Mouse (Mus musculus) spleen, adult 2 months (tissue): ENCODE measurements around the gene Lrr1. TPM values are rescaled to one million over a fixed set of nuclear protein-coding genes. Genes with fewer than 3 reads are reported as not detected.

Source experiments
- DNase-seq, 2 experiments: peaks; one replicate each; pipeline versions ENCODE4 v3.0.0 to v3.0.0-alpha.2; 2012 to 2021; ENCODE audit warnings: low spot score in 2 of 2, low read depth in 1 of 2
- H3K27ac ChIP-seq: fragments of 200-500 bp; 2 replicates; pipeline ENCODE4 v1.5.1; 2012; ENCODE audit warnings: low read length, inconsistent platforms; ENCODE audit not compliant: insufficient read depth
- H3K27me3 ChIP-seq: fragments of 200-500 bp; 2 replicates; pipeline ENCODE4 v1.6.1; 2012; ENCODE audit warnings: mild to moderate bottlenecking, moderate library complexity, low read length, inconsistent platforms; ENCODE audit not compliant: control insufficient read depth, insufficient read depth
- H3K36me3 ChIP-seq: fragments of 200-500 bp; 2 replicates; pipeline ENCODE4 v1.6.1; 2012; ENCODE audit warnings: mild to moderate bottlenecking, low read length, inconsistent platforms; ENCODE audit not compliant: control insufficient read depth, insufficient read depth
- H3K4me1 ChIP-seq: fragments of 200-500 bp; 2 replicates; pipeline ENCODE4 v1.6.1; 2011; ENCODE audit warnings: inconsistent platforms; ENCODE audit not compliant: control insufficient read depth, insufficient read depth, insufficient read length
- H3K4me3 ChIP-seq: fragments of 200-500 bp; 2 replicates; pipeline ENCODE4 v1.5.1; 2011; ENCODE audit warnings: mild to moderate bottlenecking, inconsistent platforms; ENCODE audit not compliant: insufficient read depth, insufficient read length; ENCODE audit errors: extremely low read depth
- CTCF ChIP-seq: fragments of 200-500 bp; IDR thresholded peaks from 2 replicates; pipeline ENCODE4 v1.5.1; 2011; ENCODE audit warnings: mild to moderate bottlenecking, inconsistent platforms; ENCODE audit not compliant: insufficient read depth, insufficient read length, insufficient replicate concordance; ENCODE audit errors: extremely low read depth
- POLR2A ChIP-seq: fragments of 200-500 bp; IDR thresholded peaks from 2 replicates; pipeline ENCODE4 v1.6.1; 2011; ENCODE audit warnings: low read depth, low read length, inconsistent platforms
- WGBS: fragments of 180-500 bp; shearing (Covaris S2); methylation state at CpG from one replicate; pipeline ENCODE4 v1.1.7; 2018; 5-methylcytosine and 5-hydroxymethylcytosine counted together
- polyA plus RNA-seq: library from polyadenylated mRNA; depleted of rRNA; stranded (reverse); fragments of >200 nt; gene quantifications from 2 replicates; pipeline ENCODE4 v1.2.3, GENCODE M21; 2012

The Lrr1 gene
- polyA plus RNA-seq, 1 experiment: 0.82 TPM

DNA sequence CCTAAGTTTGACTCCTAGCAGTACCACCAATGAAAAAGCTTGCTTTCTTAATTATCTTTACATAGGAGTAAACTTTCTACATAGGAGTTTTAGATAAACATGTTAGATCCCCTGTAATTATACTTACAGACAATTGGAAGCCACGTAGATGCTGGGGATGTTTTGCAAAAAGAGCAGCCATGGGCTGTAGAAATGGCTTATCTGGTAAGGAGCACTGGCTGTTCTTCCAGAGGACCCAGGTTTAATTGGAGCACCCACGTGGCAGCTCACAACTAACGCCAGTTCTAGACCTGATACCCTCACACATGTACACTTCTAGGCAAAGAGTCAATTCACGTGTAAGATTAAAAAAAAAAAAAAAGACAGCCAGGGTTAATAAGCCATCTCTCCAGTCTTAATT is 13.2 kb downstream of the Lrr1 start:
- Histone ChIP-seq H3K27me3 (no peaks in the 10 kb centered on the region), H3K36me3 (peaks cover 4% of the 10 kb centered on the region), H3K4me1 (peaks cover 3% of the 10 kb centered on the region), H3K27ac (no peak overlapping the region), H3K4me3 (no peak overlapping the region)
- DNase-seq: no peak
- 85% methylated on average over 4 of the region's 4 CpGs for WGBS
- TF ChIP-seq CTCF: no peak
- no peak for TF ChIP-seq POLR2A

DNA sequence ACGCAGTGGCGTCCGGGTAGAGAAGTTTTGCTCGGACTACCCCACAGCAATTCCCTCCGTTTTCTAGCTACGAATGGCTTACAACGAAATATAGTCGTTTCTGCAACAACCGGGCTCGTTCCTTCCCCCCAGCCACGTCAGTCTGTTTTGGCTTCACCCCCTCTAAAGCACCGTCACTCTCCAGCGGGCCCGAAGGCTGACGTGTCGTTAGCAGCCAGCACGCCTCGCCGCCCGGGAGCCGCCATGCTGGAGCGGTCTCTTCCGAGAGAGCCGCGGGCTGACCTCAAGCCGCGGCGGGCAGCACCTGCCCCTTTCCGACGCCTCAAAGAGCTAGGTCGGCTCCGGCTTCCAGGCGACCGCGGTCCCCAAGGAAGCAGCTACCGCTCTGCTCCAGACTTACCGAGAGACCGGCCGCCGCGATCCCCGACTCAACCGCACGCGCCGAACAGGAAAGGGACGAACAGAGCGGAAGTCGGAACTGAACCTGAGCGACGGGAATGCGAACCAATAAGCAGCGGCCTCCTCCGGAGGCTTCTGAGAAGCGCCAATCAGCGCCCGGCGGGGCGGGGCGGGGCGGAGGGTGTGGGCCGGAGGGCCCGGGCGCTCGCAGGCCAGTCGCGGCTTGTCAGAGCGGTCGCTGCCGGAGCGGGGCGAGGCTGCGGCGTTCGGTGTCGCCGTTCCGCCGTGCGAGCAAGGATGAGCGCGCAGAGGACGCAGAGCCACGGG is 15.1 kb downstream of the Lrr1 start, which contains the start of the genes Rpl36al and Mgat2:
TSS of gene Rpl36al (minus strand) at position 501 of the 726 bp plus-strand sequence.
TSS of gene Mgat2 (plus strand) at position 575 of the 726 bp plus-strand sequence.
- WGBS: under 1% methylated on average over 84 of the region's 84 CpGs
- Histone ChIP-seq H3K27me3 (no peaks in the 10 kb centered on the region), H3K4me3 (peak within 1 kb of the TSS; percentile 90), H3K36me3 (peaks cover 4% of the 10 kb centered on the region), H3K27ac (peak within 1 kb of the TSS; percentile 89), H3K4me1 (peaks cover 6% of the 10 kb centered on the region)
- peak; percentile 95 to 99 for DNase-seq
- TF ChIP-seq CTCF (no peak), POLR2A (peak; percentile 95)

DNA sequence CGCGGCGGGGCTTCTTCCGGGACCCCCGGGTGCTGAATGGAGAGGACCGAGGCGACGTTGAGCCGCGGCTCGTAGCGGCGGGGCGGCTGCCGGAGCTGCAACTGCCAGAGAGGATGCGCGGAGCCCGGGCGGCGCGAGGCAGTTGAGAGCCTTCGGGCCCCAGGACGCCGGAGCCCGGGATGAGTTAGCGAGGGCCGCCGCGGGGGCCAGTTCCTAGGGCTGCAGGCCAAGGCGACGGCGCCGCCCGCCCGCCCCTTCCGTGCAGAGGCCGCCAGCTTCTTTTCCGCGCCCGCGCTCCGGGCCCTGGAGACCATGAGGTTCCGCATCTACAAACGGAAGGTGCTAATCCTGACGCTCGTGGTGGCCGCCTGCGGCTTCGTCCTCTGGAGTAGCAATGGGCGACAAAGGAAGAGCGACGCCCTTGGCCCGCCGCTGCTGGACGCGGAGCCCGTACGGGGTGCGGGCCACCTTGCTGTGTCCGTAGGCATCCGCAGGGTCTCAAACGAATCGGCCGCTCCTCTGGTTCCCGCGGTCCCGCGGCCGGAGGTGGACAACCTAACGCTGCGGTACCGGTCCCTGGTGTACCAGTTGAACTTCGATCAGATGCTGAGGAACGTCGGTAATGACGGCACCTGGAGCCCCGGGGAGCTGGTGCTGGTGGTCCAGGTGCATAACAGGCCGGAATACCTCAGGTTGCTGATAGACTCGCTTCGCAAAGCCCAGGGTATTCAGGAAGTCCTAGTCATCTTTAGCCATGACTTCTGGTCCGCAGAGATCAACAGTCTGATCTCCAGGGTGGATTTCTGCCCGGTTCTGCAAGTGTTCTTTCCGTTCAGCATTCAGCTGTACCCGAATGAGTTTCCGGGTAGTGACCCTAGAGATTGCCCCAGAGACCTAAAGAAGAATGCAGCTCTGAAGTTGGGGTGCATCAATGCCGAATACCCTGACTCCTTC is 16.0 kb downstream of the Lrr1 start:
- peak in 1 of 2 experiments; percentile 61 for DNase-seq
- no peaks in the 10 kb centered on the region for H3K27me3 ChIP-seq
- TF ChIP-seq POLR2A (no peak), CTCF (no peak)
- peak overlapping the region; percentile 90 for H3K4me3 ChIP-seq
- H3K36me3 ChIP-seq: peaks cover 6% of the 10 kb centered on the region
- H3K27ac ChIP-seq: peak overlapping the region; percentile 89
- H3K4me1 ChIP-seq: peaks cover 6% of the 10 kb centered on the region
- under 1% methylated on average over 82 of the region's 86 CpGs for WGBS

DNA sequence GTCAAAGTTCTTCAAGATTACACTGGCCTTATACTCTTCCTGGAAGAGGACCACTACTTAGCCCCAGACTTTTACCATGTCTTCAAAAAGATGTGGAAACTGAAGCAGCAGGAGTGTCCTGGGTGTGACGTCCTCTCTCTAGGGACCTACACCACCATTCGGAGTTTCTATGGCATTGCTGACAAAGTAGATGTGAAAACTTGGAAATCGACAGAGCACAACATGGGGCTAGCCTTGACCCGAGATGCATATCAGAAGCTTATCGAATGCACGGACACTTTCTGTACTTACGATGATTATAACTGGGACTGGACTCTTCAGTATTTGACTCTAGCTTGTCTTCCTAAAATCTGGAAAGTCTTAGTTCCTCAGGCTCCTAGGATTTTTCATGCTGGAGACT is 16.8 kb downstream of the Lrr1 start:
- H3K4me1 ChIP-seq: peaks cover 6% of the 10 kb centered on the region
- no peak overlapping the region; the same call in 1 of the 2 replicates for H3K4me3 ChIP-seq
- TF ChIP-seq CTCF (no peak), POLR2A (no peak)
- no peak overlapping the region for H3K27ac ChIP-seq
- peaks cover 7% of the 10 kb centered on the region for H3K36me3 ChIP-seq
- WGBS: 63% methylated on average over 7 of the region's 7 CpGs
- no peaks in the 10 kb centered on the region for H3K27me3 ChIP-seq
- DNase-seq: no peak

DNA sequence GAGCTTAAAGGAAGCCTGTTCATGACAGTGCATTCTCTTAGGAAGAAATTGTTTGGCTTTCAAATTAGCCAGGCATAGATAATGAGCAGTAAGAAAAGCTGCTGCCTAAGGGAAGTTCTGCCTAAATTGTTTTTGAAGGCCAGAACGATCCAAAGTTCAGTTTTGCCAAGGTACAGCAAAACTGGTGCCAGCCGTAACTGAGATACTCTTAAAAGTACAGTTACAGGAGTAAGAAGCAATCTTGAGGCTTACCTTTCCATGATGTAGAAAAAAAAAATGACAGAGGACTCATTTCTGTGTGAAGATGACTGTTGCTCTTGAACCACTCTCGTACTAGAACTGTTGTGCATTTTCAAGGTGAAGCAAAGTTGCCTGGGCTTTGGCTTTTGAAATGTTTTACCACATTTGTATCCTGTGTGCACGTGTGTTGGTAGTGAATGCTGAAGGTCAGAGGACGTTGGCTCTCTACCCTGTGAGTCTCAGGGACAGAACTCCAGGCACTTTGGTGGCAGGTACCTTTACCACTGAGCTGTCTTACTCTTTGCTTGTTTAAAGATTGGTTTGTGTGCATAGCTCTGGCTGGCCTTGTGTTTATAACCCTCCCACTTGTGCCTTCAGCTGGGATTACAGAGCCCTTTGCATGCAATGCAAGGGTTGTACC is 18.3 kb downstream of the Lrr1 start:
- peaks cover 5% of the 10 kb centered on the region for H3K36me3 ChIP-seq
- no peak for DNase-seq
- 61% methylated on average over 5 of the region's 5 CpGs for WGBS
- H3K4me1 ChIP-seq: peaks cover 6% of the 10 kb centered on the region
- H3K4me3 ChIP-seq: no peak overlapping the region
- no peaks in the 10 kb centered on the region for H3K27me3 ChIP-seq
- no peak overlapping the region for H3K27ac ChIP-seq
- TF ChIP-seq CTCF: no peak
- no peak for TF ChIP-seq POLR2A

DNA sequence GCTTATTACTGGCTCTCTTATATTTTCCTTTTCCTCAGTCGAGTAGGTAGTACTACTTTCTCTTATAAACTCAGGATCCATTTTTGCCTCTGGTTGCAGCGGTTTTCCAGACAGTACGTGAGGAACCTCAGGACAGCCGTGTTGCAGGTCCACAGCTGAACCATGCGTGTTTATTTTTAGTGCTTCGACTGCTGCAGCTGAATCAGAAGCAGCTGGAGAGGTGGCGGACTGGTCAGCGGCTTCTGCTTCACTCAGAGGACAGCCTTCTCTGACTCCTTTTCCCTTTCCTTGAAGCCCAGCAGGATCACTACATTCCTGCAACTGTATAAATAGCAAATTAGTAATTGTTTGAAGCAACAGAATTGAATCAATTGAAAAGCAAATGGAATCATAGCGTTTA is 21.5 kb downstream of the Lrr1 start:
- Histone ChIP-seq H3K27me3 (no peaks in the 10 kb centered on the region), H3K4me3 (no peak overlapping the region), H3K36me3 (peaks cover 3% of the 10 kb centered on the region), H3K27ac (no peak overlapping the region), H3K4me1 (peaks cover 6% of the 10 kb centered on the region; the same call in 1 of the 2 replicates)
- 93% methylated on average over 9 of the region's 9 CpGs for WGBS
- DNase-seq: no peak
- TF ChIP-seq POLR2A (no peak), CTCF (no peak)
